9 mouse cellular contexts compared by ENCODE assay signal in the genomic region with DNA sequence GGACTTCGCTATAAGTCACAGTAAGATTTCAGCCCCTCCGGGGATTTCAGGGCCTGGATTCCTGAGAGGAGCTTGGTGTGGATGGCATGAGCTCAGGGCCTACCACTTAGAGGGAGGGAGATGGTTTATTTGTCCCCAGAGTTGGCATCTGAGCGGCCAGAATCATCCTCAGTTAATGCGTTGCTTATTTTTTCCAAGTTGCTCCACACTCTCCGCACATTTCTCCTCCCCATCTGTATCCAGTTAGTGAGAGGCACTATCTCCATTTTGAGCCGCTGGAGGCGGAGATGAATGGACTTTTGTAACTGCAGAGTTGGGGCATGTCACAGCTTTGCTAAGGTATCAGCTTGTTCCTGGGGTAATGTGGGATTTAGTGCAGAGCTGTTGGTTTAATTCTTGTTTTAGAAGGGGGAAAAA. TPM values are rescaled to one million over a fixed set of nuclear protein-coding genes. Genes with fewer than 3 reads are reported as not detected.
DNase-seq lines count a peak whose midpoint lies in the region; ATAC-seq and TF ChIP-seq lines count a peak whose summit lies in the region.
"Had no signal": no experiment of that assay in that cellular context is flagged by ENCODE, and none has a peak within 500 bp of the region (broad histone marks: within the 10 kb centered on the region; RNA-seq: fewer than 3 reads in every experiment).

No protein-coding gene starts in this region.

- peak overlapping the region; percentile 69 for H3K4me2 ChIP-seq in midbrain, embryonic 12.5 days (replicated peaks)

- peak overlapping the region; percentile 90 for H3K9ac ChIP-seq in midbrain, embryonic 12.5 days (replicated peaks)

- WGBS in kidney, adult 2 months, result 12% methylated on average over 7 of the region's 7 CpGs
- WGBS in hindbrain, embryonic 10.5 days, result 15% methylated on average over 7 of the region's 7 CpGs
- WGBS in midbrain, embryonic 12.5 days, result 11% methylated on average over 7 of the region's 7 CpGs

- TF ChIP-seq CTCF in kidney, adult 2 months (conservative IDR thresholded peaks at IDR 0.05; ENCODE audit: insufficient read depth, insufficient read length, low read depth, low read length), result no peak

- no peaks in the 10 kb centered on the region for H3K36me3 ChIP-seq in kidney, adult 2 months (ENCODE audit: control insufficient read depth, insufficient read depth, low read length)
- H3K36me3 ChIP-seq in hindbrain, embryonic 10.5 days, result 0 out of 2 replicates have a peak, but pooled peaks cover 6% of the 10 kb centered on the region
- H3K36me3 ChIP-seq in midbrain, embryonic 12.5 days, result no peaks in the 10 kb centered on the region

- H3K4me1 ChIP-seq in kidney, adult 2 months (ENCODE audit: control insufficient read depth, insufficient read depth, low read length), result peaks cover 32% of the 10 kb centered on the region
- peaks cover 67% of the 10 kb centered on the region for H3K4me1 ChIP-seq in hindbrain, embryonic 10.5 days (replicated peaks)
- H3K4me1 ChIP-seq in midbrain, embryonic 12.5 days, result peaks cover 44% of the 10 kb centered on the region

- ATAC-seq in midbrain, embryonic 12.5 days (ENCODE audit: low FRiP score, low read depth), result no peak
- ATAC-seq in activated CD4-positive, CD25-positive, alpha-beta regulatory T cell, adult 4 months, result no peak

- no peaks in the 10 kb centered on the region for H3K9me3 ChIP-seq in hindbrain, embryonic 10.5 days
- no peaks in the 10 kb centered on the region for H3K9me3 ChIP-seq in midbrain, embryonic 12.5 days

- H3K27ac ChIP-seq in kidney, adult 2 months (ENCODE audit: insufficient read depth, low read depth, low read length), result peak overlapping the region; percentile 47
- peak overlapping the region; percentile 99 for H3K27ac ChIP-seq in hindbrain, embryonic 10.5 days
- H3K27ac ChIP-seq in midbrain, embryonic 12.5 days (replicated peaks), result peak overlapping the region; percentile 82

- TF ChIP-seq POLR2A in kidney, adult 2 months (IDR thresholded peaks at IDR 0.05; ENCODE audit: low read depth, low read length), result no peak

- no peaks in the 10 kb centered on the region for H3K27me3 ChIP-seq in kidney, adult 2 months (replicated peaks; ENCODE audit: control insufficient read depth, insufficient read depth, low read length)
- no peaks in the 10 kb centered on the region for H3K27me3 ChIP-seq in hindbrain, embryonic 10.5 days (ENCODE audit: insufficient read depth, poor library complexity, severe bottlenecking)
- no peaks in the 10 kb centered on the region for H3K27me3 ChIP-seq in midbrain, embryonic 12.5 days

- DNase-seq in kidney, adult 2 months, result no peak
- DNase-seq in kidney, postnatal 4 days, result no peak
- DNase-seq in adipocyte (ENCODE audit: low spot score), result peak; percentile 47
- peak; percentile 25 for DNase-seq in hindbrain, embryonic 10.5 days (ENCODE audit: low spot score)
- no peak for DNase-seq in urinary bladder, adult 18-20 months (ENCODE audit: low spot score in 2 of 2)
- no peak for DNase-seq in spleen, postnatal 36 days (ENCODE audit: low spot score in 2 of 2)

- H3K4me3 ChIP-seq in kidney, adult 2 months (ENCODE audit: insufficient read depth, low read depth, low read length), result peak overlapping the region; percentile 69
- peak overlapping the region; percentile 89 for H3K4me3 ChIP-seq in hindbrain, embryonic 10.5 days
- H3K4me3 ChIP-seq in midbrain, embryonic 12.5 days, result peak overlapping the region; percentile 84

RNA-seq across cellular contexts. Expression of gene Qrfp, which starts 49.3 kb away (rescaled TPM):
- polyA plus RNA-seq in kidney, adult 2 months (2012; rRNA removed), result 0.05 and 0.11 TPM in 2 replicates
- polyA plus RNA-seq in hindbrain, embryonic 10.5 days (2016; fragmentation: Nextera tagmentation; extraction: Ambion mirVana), result 0.12 and 0.20 TPM in 2 replicates
- 0.09 and 0.12 TPM in 2 replicates for polyA plus RNA-seq in midbrain, embryonic 12.5 days (2016; fragmentation: Nextera tagmentation; extraction: Ambion mirVana)
- under 1 TPM; 0.47 to 0.48 TPM for polyA plus RNA-seq in activated CD4-positive, CD25-positive, alpha-beta regulatory T cell, adult 4 months (2017; shearing (Covaris generic))
- polyA plus RNA-seq: large intestine, adult 2 months had no signal

Comparison
In these comparisons a context has a peak if more than half of its experiments do, and no peak if none do; other contexts are left out.
1. DNase-seq: peak in adipocyte (single experiment) and hindbrain, embryonic 10.5 days (single experiment); none in kidney, adult 2 months (single experiment), kidney, postnatal 4 days (0 of 2), urinary bladder, adult 18-20 months (0 of 2) and spleen, postnatal 36 days (0 of 2).
2. H3K27ac ChIP-seq: peak in every context shown above with its lines; median percentile 99 in hindbrain, embryonic 10.5 days; 82 in midbrain, embryonic 12.5 days; 47 in kidney, adult 2 months.
3. Peak in every context shown above with its lines, with median percentiles within 50 percentile points of each other: H3K4me3 ChIP-seq.